Mouse (Mus musculus) E14TG2a.4 (cell line): ENCODE data around the gene Bpgm.

ENCODE experiments used
- CTCF ChIP-seq: conservative IDR thresholded peaks from 2 replicates; pipeline ENCODE4 v1.5.1; 2014; ENCODE audit warnings: low read length
- NANOG ChIP-seq: IDR thresholded peaks from 2 replicates; pipeline ENCODE4 v1.6.1; 2014; ENCODE audit warnings: borderline replicate concordance, low read length, mixed read lengths

DNA sequence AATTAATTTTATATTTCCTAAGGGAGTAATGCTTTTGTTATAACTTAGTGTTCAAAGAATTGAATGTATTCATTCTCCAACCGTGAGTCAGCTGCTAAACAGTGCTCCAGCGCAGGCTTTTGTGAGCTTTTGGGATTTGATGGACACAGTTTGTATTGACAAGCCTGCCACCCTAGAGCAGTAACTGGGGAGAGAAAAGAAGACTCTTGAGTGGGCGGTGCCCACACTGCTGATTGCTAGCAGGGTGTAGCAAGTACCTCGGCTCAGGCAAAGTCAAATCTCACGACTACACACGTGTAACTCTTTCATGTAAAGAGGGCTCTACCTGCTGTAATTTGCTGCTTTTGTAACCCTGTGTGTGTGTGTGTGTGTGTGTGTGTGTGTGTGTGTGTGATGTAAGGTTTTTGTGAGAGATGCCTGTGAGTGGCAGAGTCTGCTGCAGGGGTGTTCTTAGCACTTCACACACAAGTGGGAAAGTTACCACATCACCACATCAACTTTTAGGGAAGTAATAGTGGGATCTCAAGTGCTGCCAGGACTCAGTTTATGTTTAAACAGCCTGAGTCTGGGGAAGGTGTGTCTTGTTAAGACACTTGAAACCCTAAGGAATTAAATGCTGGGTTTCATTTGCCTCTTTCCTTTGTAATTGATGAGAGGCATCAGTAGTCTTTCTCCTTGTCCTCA lies 2.8 kb downstream of the Bpgm start:
- TF ChIP-seq CTCF (no peak), NANOG (no peak)
